Comparison of ENCODE assay signal across 9 mouse cellular contexts in the genomic region with DNA sequence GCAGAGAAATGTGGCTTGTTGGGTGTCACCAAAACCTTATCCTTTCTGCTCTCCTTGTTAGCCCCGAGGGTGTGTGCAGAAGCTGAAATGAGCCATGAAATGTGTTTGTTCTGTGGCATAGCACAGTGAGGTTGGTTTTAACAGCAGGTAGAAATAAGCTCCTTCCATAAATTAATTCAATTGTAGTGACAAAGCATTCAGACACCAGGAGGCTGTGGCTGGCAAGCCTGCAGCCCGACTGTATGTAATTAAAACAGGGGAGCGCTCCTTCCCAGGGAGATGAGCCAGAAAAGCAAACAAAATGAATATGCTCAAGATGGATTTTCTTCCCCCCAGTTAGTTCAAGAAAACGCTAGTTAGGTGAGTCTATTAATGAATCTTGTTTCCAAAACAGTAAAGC.
"Had no signal": no experiment of that assay in that cellular context is flagged by ENCODE, and none has a peak within 500 bp of the region (broad histone marks: within the 10 kb centered on the region; RNA-seq: fewer than 3 reads in every experiment).

No protein-coding gene starts in this region.

- H3K27ac ChIP-seq: limb, embryonic 15.5 days; liver, embryonic 12.5 days; midbrain, embryonic 12.5 days; neural tube, embryonic 12.5 days had no signal

- H3K4me1 ChIP-seq: limb, embryonic 15.5 days; liver, embryonic 12.5 days; neural tube, embryonic 12.5 days had no signal

- H3K4me3 ChIP-seq: limb, embryonic 15.5 days; liver, embryonic 12.5 days; midbrain, embryonic 12.5 days; myocyte; neural tube, embryonic 12.5 days had no signal

- H3K9me3 ChIP-seq: limb, embryonic 15.5 days; liver, embryonic 12.5 days; neural tube, embryonic 12.5 days had no signal

- H3K9ac ChIP-seq: limb, embryonic 15.5 days; liver, embryonic 12.5 days; lung, embryonic 14.5 days; midbrain, embryonic 12.5 days; neural tube, embryonic 12.5 days had no signal

- DNase-seq: kidney, adult 18-20 months; thymus, adult 2 months; thymus, postnatal 25 days had no signal

- H3K36me3 ChIP-seq: limb, embryonic 15.5 days; liver, embryonic 12.5 days; midbrain, embryonic 12.5 days; neural tube, embryonic 12.5 days had no signal

- H3K4me2 ChIP-seq: limb, embryonic 15.5 days; liver, embryonic 12.5 days; lung, embryonic 14.5 days; midbrain, embryonic 12.5 days; neural tube, embryonic 12.5 days had no signal

- H3K27me3 ChIP-seq: limb, embryonic 15.5 days; liver, embryonic 12.5 days; midbrain, embryonic 12.5 days; neural tube, embryonic 12.5 days had no signal

- ATAC-seq: liver, embryonic 12.5 days had no signal
